Mouse (Mus musculus) ES-Bruce4 (cell line): ENCODE measurements around the gene Olfr543. TPM values are rescaled to one million over a fixed set of nuclear protein-coding genes. Genes with fewer than 3 reads are reported as not detected.
"Not testable (repeated sequence)": the region's sequence is repeated elsewhere in the genome, so short reads cannot be mapped to it uniquely, and the experiment has no call there.

Experiments
- H3K27ac ChIP-seq: 2 replicates; pipeline ENCODE4 v1.5.1; 2012; ENCODE audit warnings: low read length, inconsistent platforms; ENCODE audit not compliant: insufficient read depth
- H3K27me3 ChIP-seq: 2 replicates; pipeline ENCODE4 v1.6.1; 2012; ENCODE audit warnings: mild to moderate bottlenecking, low read length, inconsistent platforms; ENCODE audit not compliant: control insufficient read depth, poor library complexity, insufficient read depth, severe bottlenecking
- H3K36me3 ChIP-seq: 2 replicates; pipeline ENCODE4 v1.6.1; 2012; ENCODE audit warnings: inconsistent platforms, mild to moderate bottlenecking, low read length, moderate library complexity; ENCODE audit not compliant: control insufficient read depth, poor library complexity, insufficient read depth, severe bottlenecking
- H3K4me1 ChIP-seq: one replicate; pipeline ENCODE4 v1.8.1; 2011; ENCODE audit warnings: low read length; ENCODE audit not compliant: control insufficient read depth, insufficient read depth
- H3K4me3 ChIP-seq: 2 replicates; pipeline ENCODE4 v1.5.1; 2011; ENCODE audit warnings: low read depth, mild to moderate bottlenecking, low read length
- H3K9ac ChIP-seq: 2 replicates; pipeline ENCODE4 v1.6.1; 2012; ENCODE audit warnings: low read depth, mild to moderate bottlenecking, inconsistent platforms; ENCODE audit not compliant: poor library complexity, severe bottlenecking
- H3K9me3 ChIP-seq: replicated peaks from 2 replicates; pipeline ENCODE4 v1.6.1; 2012; ENCODE audit warnings: mild to moderate bottlenecking, low read length, inconsistent platforms; ENCODE audit not compliant: control insufficient read depth, poor library complexity, insufficient read depth, severe bottlenecking
- CTCF ChIP-seq: IDR thresholded peaks from one replicate; pipeline ENCODE4 v1.8.1; 2011; ENCODE audit warnings: low read depth, low read length
- EP300 ChIP-seq: IDR thresholded peaks from 2 replicates; pipeline ENCODE4 v1.6.1; 2011; ENCODE audit warnings: low read depth, low read length; ENCODE audit not compliant: insufficient read depth
- POLR2A ChIP-seq: IDR thresholded peaks from one replicate; pipeline ENCODE4 v1.8.1; 2011; ENCODE audit warnings: low read length; ENCODE audit not compliant: insufficient read depth
- polyA plus RNA-seq: library from polyadenylated mRNA; stranded (reverse); fragments of >200 nt; gene quantifications from 2 replicates; pipeline ENCODE4 v1.2.4, GENCODE M21; 2011; ENCODE audit warnings: low read depth; ENCODE audit not compliant: missing spikeins, insufficient read depth, insufficient read length

Olfr543 gene
- polyA plus RNA-seq, 1 experiment, result not detected

DNA sequence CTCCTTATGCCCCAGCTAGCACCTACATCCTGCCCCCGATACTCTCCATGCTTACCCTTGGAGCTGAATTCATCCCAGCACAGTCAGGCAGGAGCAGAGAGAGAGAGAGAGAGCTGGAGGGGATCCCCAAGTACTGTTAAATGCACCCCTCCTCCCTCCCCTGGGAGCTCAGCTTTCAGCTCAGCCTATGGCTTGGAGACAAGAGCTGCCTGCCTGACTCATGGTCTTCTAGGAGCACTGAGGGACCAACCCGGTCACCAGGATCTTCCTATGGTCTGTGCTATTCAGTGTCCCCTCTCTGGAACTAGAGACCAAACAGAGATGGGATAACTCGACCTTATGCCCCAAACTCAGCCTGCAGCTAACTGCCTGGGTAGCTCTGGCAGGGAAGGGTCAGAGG, 18.0 kb upstream of the Olfr543 start, which contains the start of gene Olfr545:
Olfr545 (minus strand) TSS at position 101 of the 400 bp plus-strand sequence.
- H3K27ac ChIP-seq, result no peak within 1 kb of the TSS

DNA sequence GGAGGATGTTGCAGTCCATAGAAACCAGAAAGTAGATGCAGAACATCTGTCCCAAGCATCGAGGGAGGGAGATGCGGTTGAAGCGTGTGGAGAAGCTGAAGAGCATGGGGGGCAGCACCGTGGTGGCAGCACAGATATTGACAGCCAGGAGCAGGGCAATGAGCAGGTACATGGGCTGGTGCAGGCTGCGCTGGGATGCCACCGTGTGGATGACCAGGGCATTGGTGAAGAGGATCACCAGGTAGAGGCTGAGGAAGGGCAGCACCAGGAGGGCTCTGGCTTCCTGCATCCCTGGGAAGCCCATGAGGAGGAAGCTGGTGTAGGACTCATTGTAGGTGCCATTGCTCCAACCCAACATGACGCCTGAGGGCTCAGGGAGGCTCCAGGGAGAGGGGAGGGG, 12.9 kb upstream of the Olfr543 start:
- not testable (repeated sequence) for H3K27me3 ChIP-seq, H3K9me3 ChIP-seq, H3K4me3 ChIP-seq, H3K36me3 ChIP-seq, H3K4me1 ChIP-seq, H3K27ac ChIP-seq, H3K9ac ChIP-seq

More for the DNA sequence above, 18.0 kb upstream of the Olfr543 start, which contains the start of gene Olfr545:
- Histone ChIP-seq H3K4me3 (no peak within 1 kb of the TSS), H3K27me3 (no peaks in the 10 kb centered on the region), H3K9ac (no peak within 1 kb of the TSS), H3K9me3 (no peaks in the 10 kb centered on the region), H3K36me3 (no peaks in the 10 kb centered on the region), H3K4me1 (no peaks in the 10 kb centered on the region)
- no peak for TF ChIP-seq POLR2A
- no peak for TF ChIP-seq CTCF
- TF ChIP-seq EP300, result no peak

DNA sequence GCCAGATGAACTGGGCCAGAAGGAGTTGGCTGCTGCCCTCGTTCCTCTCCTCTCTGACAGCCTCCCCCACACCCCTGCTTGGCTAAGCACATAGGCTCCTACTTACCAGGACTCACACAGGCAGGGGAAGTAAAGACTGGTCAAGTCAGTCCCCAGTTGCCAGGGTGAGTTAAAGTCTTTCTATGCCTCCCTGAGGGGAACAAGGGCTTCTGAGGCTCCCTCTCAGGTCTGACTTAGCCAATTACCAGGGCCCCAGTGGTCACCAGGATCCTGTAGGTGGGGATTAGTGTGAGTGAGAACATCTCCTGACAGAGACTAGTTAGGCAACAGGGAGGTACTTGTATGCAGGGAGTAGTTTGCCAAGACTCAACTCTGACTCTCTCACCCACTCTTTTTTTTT, 6.7 kb upstream of the Olfr543 start, which contains the start of gene Olfr544:
Olfr544 (minus strand) TSS at position 153 of the 400 bp plus-strand sequence.
- H3K4me1 ChIP-seq, result no peaks in the 10 kb centered on the region
- no peak within 1 kb of the TSS for H3K27ac ChIP-seq
- H3K27me3 ChIP-seq, result no peaks in the 10 kb centered on the region
- H3K4me3 ChIP-seq, result no peak within 1 kb of the TSS
- TF ChIP-seq POLR2A, result no peak
- TF ChIP-seq EP300, result no peak
- no peak for TF ChIP-seq CTCF
- H3K36me3 ChIP-seq, result no peaks in the 10 kb centered on the region
- no peak within 1 kb of the TSS for H3K9ac ChIP-seq
- H3K9me3 ChIP-seq, result no peaks in the 10 kb centered on the region

DNA sequence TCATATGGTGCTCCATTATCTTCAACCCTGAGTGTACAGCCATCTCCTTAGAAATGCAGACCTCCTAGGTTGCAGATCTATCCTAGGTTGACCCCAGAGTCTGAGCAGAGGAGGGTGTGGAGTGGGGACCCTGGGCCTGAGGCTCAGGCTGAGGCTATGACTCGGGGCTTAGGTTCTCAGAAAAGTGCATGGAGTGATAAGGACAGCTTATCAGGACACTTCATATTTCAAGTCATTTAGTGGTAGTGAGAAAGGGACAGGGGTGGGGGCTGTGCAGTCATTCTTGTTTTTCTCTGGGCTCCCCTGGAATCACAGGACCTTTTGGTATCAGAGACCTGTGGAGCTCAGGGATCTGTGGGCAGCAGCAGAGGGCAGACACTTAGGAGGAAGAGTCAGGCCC, 4.6 kb upstream of the Olfr543 start:
- Histone ChIP-seq H3K9me3 (no peaks in the 10 kb centered on the region), H3K36me3 (no peaks in the 10 kb centered on the region), H3K27me3 (no peaks in the 10 kb centered on the region), H3K27ac (no peak overlapping the region), H3K4me1 (no peaks in the 10 kb centered on the region), H3K9ac (no peak overlapping the region), H3K4me3 (no peak overlapping the region)
- TF ChIP-seq POLR2A, result no peak
- TF ChIP-seq CTCF, result no peak
- TF ChIP-seq EP300, result no peak

DNA sequence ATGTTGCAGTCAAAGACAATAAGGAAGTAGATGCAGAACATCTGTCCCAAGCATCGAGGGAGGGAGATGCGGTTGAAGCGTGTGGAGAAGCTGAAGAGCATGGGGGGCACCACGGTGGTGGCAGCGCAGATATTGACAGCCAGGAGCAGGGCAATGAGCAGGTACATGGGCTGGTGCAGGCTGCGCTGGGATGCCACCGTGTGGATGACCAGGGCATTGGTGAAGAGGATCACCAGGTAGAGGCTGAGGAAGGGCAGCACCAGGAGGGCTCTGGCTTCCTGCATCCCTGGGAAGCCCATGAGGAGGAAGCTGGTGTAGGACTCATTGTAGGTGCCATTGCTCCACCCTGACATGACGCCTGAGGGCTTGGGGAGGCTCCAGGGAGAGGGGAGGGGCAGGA, 3.3 kb upstream of the Olfr543 start:
- H3K4me3 ChIP-seq, H3K9me3 ChIP-seq: not testable (repeated sequence)

DNA sequence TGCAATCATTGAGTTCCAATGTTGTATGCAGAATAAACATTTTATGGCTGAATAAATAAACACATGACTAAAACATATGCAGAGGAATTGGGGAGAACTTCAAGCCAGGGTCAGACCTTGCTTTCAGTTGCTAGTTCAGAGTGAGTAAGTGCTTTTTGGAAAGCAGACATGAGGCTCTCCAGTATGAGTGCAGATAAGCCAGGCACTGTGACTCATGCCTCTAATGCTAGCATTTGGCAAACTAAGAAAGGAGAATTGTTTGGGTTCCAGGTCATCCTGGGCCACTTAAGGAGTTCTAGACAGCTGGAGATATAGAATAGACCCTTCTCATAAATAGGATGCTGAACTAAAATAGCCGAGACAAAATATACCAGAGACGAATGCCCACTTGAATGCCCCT, 2.2 kb upstream of the Olfr543 start:
- Histone ChIP-seq H3K9ac (no peak overlapping the region), H3K4me1 (no peaks in the 10 kb centered on the region), H3K27ac (no peak overlapping the region), H3K27me3 (no peaks in the 10 kb centered on the region), H3K36me3 (no peaks in the 10 kb centered on the region), H3K4me3 (no peak overlapping the region), H3K9me3 (no peaks in the 10 kb centered on the region)
- no peak for TF ChIP-seq EP300
- no peak for TF ChIP-seq POLR2A
- no peak for TF ChIP-seq CTCF

More for the DNA sequence above, 3.3 kb upstream of the Olfr543 start:
- not testable (repeated sequence) for H3K4me1 ChIP-seq, H3K9ac ChIP-seq, H3K27me3 ChIP-seq, H3K36me3 ChIP-seq, H3K27ac ChIP-seq
